Mouse (Mus musculus): Measurements from ENCODE around the gene Pou5f1. TPM values are rescaled to one million over a fixed set of nuclear protein-coding genes. Genes with fewer than 3 reads are reported as not detected.

Pou5f1 gene
- polyA plus RNA-seq, 3 experiments from 2014 or later, result 0.26 to 0.58 (median 0.32) TPM

DNA sequence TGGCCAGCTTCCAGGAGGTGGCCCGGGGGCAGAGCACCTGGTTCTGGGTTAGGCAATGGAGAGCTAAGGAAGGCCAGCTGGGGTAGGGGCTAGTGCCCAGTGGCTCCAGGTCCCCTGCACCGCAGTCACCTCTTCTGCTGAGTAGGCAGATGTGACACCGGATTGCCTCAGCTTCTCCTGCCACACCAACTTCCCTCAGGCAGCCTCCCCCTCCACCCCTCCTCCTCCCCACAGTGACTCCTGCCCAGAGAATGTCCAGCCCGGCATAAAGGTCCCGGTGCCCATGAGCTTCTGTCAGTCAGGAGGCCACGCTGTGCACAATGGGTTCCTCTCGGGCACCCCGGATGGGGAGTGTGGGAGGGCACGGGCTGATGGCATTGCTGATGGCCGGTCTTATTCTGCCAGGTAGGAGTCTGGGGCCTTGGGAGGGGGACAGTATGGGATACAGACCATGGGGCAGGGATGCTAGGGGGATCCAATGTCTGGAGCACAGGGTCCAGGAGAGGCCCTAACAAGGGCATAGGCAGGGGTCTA, 46.1 kb downstream of the Pou5f1 start, which contains the start of gene Cdsn:
Gene Cdsn (plus strand): TSS at position 248 of the 534 bp plus-strand sequence.
- no peak for ATAC-seq

DNA sequence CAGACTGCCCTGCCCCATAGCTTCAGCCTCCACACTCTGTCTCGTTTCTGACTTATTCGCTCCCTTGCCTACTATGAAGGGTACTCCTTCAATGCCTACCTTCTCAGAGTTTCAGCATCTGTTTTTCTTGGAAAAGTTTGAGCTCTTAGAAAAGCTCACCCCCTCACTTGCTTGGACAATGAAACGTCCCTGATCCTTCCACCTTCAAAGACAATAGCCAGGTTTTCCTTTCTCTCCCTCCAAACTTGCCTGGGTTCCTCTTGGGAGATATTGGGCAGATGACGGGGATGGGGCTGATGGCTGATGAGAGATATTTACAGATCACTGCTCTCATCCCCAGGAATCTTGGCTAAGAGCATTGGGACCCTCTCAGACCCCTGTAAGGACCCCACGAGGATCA, 48.5 kb downstream of the Pou5f1 start:
- ATAC-seq, result no peak

DNA sequence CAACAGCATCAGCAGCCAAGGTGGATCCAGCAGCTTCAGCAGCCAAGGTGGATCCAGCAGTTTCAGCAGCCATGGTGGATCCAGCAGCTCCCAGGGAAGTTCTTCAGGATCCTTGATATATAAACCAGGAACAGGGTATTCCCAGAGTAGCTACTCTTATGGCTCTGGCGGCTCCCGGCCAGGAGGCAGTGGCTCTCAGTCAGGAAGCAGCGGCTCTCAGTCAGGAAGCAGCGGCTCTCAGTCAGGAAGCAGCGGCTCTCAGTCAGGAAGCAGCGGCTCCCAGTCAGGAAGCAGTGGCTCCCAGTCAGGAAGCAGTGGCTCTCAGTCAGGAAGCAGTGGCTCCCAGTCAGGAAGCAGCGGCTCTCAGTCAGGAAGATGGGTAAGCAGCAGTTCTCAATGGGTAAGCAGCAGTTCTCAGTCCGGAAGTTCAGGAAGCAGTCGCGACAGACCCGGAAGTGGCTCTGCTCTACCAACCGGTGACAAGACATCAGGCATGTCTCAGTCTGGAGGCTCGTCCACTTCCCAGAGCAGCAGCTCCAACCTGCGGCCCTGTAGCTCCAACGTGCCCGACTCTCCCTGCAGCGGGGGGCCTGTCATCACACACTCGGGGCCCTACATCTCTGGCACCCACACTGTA, 49.1 kb downstream of the Pou5f1 start:
- ATAC-seq, result no peak

DNA sequence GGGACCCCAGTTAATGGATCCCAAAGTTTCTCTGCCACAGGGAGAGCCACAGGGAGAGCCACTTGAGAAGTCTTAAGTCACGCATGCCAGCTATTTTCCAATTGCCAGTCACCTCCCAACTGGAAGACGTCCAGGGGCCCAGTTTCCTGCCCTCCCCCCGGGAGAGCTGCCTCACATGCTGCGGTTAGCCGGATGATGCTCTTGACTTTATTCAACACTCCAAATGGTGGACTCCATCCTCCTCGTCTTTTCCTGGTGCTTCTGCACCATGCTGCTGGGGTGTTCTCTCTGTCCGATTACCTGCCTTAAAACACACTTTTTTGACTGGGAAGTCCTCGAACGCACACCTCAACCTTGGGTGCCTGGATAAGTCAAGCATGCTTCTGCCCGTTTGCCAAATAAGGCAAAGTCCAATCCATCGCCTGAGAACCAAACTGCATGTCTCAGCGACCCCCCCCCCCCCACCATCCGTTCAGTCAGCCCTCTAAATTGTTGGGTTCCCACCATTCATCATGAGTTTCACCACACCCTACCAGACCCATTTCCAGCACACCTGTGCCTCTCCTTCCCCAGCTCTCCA, 50.5 kb downstream of the Pou5f1 start:
- no peak for ATAC-seq

DNA sequence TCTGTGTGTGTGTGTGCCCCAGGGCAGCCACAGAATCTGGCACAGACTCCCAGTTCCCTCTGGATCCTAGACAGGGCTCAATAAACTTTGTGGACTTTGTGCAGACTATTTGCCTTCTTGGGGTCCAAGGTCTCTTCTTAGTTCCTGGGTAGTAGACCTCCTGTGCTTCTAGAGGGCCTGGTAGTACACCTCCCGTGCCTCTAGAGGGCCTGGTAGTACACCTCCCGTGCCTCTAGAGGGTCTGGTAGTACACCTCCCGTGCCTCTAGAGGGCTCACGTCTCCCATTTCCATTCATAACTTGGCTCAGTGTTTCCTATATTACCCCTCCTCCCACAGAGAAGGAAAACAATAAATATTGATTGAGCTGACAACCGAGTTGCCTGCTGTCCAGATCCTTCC, 51.0 kb downstream of the Pou5f1 start:
- no peak for ATAC-seq

DNA sequence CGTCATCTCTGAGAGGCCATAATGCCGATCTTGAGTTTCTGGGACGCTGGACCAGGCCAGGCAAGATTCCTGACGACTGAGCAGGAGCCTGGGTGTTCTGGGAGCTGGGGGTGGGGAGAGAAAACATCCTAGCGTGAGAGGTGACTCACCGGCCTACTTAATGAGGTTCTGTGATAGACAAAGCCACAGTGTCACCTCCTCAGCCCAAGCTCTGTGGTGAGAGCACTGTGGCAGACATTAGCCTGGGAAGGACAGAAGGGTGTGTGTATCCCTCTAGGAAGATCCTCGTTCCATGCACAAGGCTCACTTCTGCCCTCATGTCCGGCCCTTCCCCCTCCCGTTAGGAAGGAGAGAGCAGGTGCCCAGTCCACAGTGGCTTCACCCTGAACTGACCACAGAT, 51.5 kb downstream of the Pou5f1 start:
- no peak for ATAC-seq

DNA sequence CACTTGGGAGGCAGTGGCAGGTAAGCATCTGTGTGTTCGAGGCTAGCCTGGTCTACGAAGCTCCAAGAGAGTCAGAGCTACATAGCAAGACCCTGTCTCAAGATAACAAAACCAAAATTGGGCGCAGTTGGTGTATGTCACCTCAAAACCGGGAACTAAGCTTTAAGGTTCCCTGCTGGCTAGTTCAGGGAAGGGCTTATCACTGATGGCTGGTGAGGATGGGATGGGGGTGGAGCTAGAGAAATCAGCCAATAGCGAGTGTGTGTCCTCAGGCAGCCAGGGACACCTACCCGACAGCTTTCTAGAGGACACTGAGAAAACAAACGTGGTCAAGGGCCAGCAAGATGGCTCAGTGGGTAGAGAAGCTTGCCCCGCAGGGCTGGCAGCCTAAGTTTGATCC, 52.4 kb downstream of the Pou5f1 start:
- no peak for ATAC-seq

Other genes with a start within 250 kb of the Pou5f1 start
- gene H2-D1, start 243.3 kb upstream of the Pou5f1 start, polyA plus RNA-seq (2017; shearing (Covaris generic)), result 1,000 to 10,000 TPM; 4,089 to 4,363 (median 4,119) TPM
- under 1 TPM in 2 of 3 experiments, not detected in 1; 0.23 to 0.24 TPM for gene H2-Q1, start 185.6 kb upstream of the Pou5f1 start, polyA plus RNA-seq (2017; shearing (Covaris generic))
- gene H2-Q2, start 163.8 kb upstream of the Pou5f1 start, polyA plus RNA-seq (2017; shearing (Covaris generic)), result 10 to 100 TPM in 2 of 3 experiments, 1 to 10 TPM in 1; 4.6 to 25.2 (median 21.9) TPM
- gene H2-Q4, start 126.4 kb upstream of the Pou5f1 start, polyA plus RNA-seq (2017; shearing (Covaris generic)), result 10 to 100 TPM; 11.4 to 17.3 (median 16.4) TPM
- gene H2-Q6, start 81.2 kb upstream of the Pou5f1 start, polyA plus RNA-seq (2017; shearing (Covaris generic)), result 100 to 1,000 TPM; 356 to 772 (median 602) TPM
- gene H2-Q7, start 66.9 kb upstream of the Pou5f1 start, polyA plus RNA-seq (2017; shearing (Covaris generic)), result 1,000 to 10,000 TPM in 2 of 3 experiments, 100 to 1,000 TPM in 1; 921 to 1,440 (median 1,337) TPM
- gene H2-Q10, start 35.9 kb upstream of the Pou5f1 start, polyA plus RNA-seq (2017; shearing (Covaris generic)), result 10 to 100 TPM; 14.2 to 25.0 (median 24.2) TPM
- 10 to 100 TPM; 16.6 to 68.4 (median 21.5) TPM for gene Tcf19, start 10.8 kb downstream of the Pou5f1 start, polyA plus RNA-seq (2017; shearing (Covaris generic))
- 1 to 10 TPM; 4.8 to 7.1 (median 6.0) TPM for gene Cchcr1, start 11.1 kb downstream of the Pou5f1 start, polyA plus RNA-seq (2017; shearing (Covaris generic))
- gene Psors1c2, start 27.2 kb downstream of the Pou5f1 start, polyA plus RNA-seq (2017; shearing (Covaris generic)), result under 1 TPM in 1 of 3 experiments, not detected in 2; 0.73 TPM
- not detected for gene Cdsn, start 46.1 kb downstream of the Pou5f1 start, polyA plus RNA-seq (2017; shearing (Covaris generic))
- gene 2300002M23Rik, start 61.4 kb downstream of the Pou5f1 start, polyA plus RNA-seq (2017; shearing (Covaris generic)), result not detected
- not detected for gene Sfta2, start 95.5 kb downstream of the Pou5f1 start, polyA plus RNA-seq (2017; shearing (Covaris generic))
- not detected for gene Gm9573, start 120.6 kb downstream of the Pou5f1 start, polyA plus RNA-seq (2017; shearing (Covaris generic))
- under 1 TPM in 1 of 3 experiments, not detected in 2; 0.26 TPM for gene Mucl3, start 137.7 kb downstream of the Pou5f1 start, polyA plus RNA-seq (2017; shearing (Covaris generic))
- gene Vars2, start 161.6 kb downstream of the Pou5f1 start, polyA plus RNA-seq (2017; shearing (Covaris generic)), result 10 to 100 TPM; 10.4 to 13.2 (median 12.7) TPM
- 10 to 100 TPM; 16.7 to 24.7 (median 17.9) TPM for gene Gtf2h4, start 167.7 kb downstream of the Pou5f1 start, polyA plus RNA-seq (2017; shearing (Covaris generic))
- 1 to 10 TPM in 1 of 3 experiments, under 1 TPM in 2; 0.65 to 1.1 (median 0.73) TPM for gene Ddr1, start 198.6 kb downstream of the Pou5f1 start, polyA plus RNA-seq (2017; shearing (Covaris generic))

Data from inflammation-experienced regulatory T-cells, adult 6 months (primary cell).